Mouse (Mus musculus) gastrocnemius, adult 18-20 months (tissue): ENCODE results near the gene Nfia. TPM values are rescaled to one million over a fixed set of nuclear protein-coding genes. Genes with fewer than 3 reads are reported as not detected.

Experiments used
- DNase-seq: peaks from one replicate; pipeline ENCODE4 v3.0.0; 2021; ENCODE audit warnings: low spot score
- total RNA-seq, 2 experiments: library from RNA; stranded (reverse); gene quantifications; 2 replicates each; pipeline ENCODE4 v1.2.3; 2021

The Nfia gene
- total RNA-seq, 2 experiments from 2014 or later, result 56.3 to 56.9 TPM

DNA sequence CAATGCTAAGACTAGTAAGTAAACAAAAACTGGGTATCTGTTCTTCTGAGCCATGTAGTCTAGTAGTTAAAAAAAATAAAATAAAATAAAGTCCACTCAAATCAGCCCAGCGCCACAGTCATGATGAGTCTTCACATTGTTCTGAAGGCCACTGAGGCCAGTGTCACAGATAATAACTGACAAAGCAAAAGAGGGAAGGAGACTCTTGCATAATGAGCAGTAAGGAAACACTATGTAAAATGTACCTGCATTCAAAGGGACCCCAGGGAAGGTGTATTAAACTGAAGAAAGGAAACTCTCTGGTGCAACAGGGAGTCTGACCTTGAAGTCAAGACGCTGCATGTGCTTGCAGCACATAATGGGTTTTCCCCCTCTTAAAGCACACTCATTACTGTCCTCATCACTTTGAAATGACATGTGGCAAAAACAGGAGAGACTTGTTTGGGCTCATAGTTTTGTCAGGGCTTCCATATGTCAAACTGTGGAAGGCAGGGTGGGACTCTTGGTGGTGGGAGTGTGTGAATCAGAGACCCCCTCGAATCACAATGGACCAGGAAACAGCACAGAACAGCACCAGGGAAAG, 347.5 kb downstream of the Nfia start:
- no peak for DNase-seq

DNA sequence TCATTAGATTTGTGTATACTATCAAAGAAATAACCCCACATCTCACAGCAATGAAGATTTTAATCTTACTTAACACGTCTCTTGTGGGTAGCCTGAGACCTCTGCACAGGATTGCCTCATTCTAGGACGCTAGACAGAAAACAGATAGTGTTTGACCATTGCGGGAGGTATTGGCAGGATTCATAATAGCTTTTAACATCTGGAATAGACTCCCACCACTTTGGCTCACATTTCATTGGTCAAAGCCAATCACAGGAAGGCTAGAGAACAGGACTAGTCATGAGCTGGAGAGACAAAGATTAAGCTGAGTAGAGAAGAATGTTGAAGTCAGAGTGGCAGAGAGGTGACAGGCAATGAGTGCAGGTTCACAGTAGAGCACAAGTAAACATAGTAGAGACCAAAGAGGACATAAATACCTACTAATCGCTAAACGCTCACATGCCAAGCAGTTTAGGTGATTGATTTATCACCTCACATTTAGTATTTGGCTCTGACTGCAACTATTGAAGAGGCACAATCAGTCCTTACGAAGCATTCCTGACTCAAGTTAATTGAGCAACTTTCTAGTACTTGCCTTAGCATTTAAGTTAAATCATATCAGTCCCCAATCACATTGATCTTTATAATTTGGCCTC, 348.3 kb downstream of the Nfia start:
- DNase-seq, result peak; percentile 38

DNA sequence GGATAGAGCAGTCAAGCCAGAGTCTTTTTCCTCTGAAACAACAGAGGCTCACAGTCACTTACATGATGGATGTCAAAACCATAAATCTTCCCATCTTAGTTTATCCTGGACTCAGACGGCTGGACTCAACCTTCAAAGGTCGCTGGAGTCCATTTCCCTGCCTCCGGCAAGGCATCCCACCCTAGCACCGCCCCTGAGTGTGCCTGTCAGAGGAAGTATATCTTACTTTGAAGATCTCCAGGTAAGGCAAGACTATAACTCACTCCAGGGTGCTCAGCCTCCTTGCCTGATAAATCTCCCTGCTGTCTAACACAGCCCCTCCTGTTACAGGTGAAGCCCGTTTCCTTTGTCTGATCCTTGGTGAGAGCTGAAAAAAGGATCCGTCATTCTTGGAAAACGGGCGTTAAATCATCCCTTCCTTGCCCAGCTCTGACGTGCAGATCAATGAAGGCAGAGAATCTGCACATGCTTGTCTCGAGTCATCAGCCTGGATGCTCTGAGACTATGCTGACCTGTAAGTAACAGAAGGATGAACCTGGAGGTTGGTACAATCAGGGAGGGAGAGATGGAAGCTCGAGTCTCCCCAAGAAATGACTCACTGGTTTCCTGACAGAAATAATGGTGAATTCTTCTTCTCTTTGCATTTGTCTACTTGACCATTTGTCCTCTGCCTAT, 353.6 kb downstream of the Nfia start:
- no peak for DNase-seq

DNA sequence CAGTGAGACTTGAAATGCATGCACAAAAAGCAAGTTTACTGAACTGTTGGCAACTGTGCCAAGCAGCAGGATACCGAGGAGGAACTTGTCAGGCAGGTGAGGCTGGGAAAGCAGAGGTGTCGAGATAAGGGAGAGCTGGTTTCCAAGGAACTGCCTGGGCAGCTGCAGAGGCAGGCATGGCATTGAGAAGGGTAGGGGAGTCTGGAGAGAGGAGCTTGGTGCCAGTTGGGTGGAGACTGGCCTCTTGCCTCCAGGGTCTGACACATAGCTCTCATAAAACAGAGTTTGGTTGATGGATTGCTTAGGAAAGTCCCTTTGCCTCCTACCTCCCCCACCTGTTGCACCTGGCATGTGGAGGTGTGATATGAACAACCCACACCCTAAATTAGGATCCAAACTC, 358.3 kb downstream of the Nfia start:
- DNase-seq, result no peak

DNA sequence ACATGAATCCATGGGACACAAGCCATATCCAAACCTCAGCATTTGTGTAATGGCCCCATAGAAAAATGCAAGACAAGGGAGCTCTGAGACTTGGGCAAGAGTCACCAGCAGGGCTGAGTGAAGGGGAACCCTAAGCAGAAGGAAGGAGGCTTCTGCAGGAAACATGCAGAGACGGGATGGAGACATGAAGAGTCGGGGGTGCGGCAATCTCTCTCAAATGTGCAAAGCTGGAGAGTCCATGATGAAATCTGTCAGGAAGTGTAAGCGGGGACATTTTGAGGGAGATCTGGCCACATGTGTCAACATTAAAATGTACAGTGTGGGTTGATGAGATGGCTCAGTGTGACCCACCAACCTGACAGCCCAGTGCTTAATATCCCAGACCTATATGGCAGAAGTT, 361.5 kb downstream of the Nfia start:
- DNase-seq, result no peak

DNA sequence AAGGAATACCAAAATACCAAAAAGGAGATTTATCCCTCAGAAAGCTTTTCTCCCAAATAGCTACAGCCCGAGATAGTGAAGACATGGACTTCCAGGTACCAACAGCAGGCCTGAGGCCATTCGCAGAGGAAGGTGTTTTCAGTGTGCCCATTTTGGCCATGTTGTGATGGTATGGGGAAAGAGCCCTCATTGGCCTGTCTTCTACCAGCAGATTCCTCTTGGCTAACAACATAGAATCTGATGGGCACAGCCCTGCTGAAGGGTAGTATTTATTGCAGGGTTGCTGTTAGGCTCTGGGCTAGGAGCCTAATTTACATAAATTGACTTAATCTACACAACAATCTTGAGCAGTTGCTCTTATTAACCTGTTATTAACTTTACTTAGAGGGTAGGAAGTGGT, 363.5 kb downstream of the Nfia start:
- DNase-seq, result no peak

DNA sequence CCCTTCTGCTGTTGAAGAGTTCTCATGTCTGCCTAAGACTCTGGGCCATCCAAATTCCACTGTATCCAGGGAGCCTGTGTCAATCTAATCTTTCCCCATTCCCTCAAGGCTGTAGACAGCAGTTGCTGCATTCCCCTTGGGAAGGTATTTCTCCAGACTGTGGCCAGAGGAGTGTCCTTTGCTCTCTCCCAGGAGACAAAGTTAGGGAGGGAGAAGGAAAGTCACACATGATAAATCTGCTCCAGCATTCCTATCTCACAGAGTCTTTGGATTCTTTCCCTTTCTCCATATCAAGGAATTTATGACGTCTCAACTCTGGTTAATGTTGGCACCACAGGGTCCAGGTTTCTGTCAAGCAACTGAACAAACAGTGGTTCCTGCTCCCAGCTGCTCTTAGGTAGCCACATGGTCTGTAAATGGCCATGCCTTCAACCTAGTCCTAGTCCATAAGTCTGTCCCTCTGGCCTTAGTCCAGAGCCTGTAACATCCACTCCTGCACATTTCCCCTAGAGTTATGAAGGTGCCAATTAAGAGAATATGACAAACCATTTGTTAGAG, 370.4 kb downstream of the Nfia start:
- no peak for DNase-seq

DNA sequence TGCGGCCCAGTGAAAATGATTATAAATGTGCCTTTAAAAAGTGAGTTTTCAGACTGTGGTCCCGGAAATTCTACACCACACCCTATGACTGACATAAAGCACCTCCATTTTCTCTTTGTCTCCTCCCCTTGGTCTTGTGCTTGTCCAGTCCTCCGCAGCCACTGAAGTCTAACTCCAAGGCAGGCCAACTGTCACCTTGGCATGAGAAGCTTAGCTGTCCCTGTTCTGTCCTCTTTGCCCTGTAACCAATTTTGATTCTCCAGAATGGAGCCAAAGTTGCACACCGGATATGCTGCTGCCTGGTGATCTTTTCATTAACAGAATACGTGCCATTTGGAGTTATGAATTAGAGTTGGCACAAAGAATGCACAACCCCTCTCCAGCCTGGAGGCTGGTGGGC, 378.0 kb downstream of the Nfia start:
- DNase-seq, result no peak

DNA sequence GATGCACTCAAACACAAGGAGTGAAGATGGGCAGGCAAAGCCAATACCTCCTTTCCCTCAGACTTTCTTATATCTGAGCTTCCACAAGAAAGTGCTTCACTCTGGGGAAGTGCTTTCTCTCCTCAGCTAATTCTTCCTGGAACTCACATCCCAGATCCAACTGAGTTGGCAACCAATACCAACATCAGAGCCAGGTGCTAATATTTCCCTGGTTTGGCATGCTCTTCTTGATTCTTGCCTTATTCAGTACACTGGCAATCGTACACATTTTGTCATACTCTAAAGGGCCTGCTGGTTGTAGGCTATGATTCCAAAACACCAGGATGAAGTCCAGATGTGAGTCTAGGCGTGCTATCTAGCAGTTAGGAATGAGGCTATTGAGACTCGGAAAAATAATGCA, 385.4 kb downstream of the Nfia start:
- no peak for DNase-seq

DNA sequence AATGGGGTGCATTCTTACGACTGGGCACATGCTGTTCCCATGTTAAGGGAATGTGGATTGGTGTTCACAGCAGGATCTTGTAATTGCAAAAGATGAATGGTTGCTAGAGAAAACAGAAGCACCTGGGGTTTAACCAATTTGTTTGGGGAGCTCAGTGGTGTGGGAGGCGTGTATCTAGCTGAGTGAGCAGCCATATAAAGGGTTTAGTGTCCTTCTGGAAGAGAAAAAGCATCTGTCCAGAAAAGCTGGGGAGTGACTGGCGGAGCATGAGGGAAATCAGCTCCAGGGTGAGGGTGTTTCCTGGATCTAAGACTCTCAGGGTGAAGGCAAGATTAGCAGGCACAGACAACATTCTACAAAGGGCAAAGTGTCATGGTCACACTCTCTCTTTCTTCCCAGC, 393.8 kb downstream of the Nfia start:
- no peak for DNase-seq

Other genes with a start within 250 kb of the Nfia start
- under 1 TPM in 1 of 2 experiments, not detected in 1; 0.21 TPM for gene E130114P18Rik, start 5.3 kb downstream of the Nfia start, total RNA-seq